Mouse (Mus musculus) limb, embryonic 11.5 days (tissue): ENCODE results near the gene Gm21173. TPM values are rescaled to one million over a fixed set of nuclear protein-coding genes. Genes with fewer than 3 reads are reported as not detected.
"Not testable (repeated sequence)": the region's sequence is repeated elsewhere in the genome, so short reads cannot be mapped to it uniquely, and the experiment has no call there.

Experiments used
- ATAC-seq: fragments of 200-750 bp; cut with Nextera tagmentation; 2 replicates; pipeline ENCODE4 v1.8.0; 2017; ENCODE audit warnings: low read depth; ENCODE audit not compliant: insufficient number of reproducible peaks, low FRiP score, low TSS enrichment
- DNase-seq: peaks from one replicate; pipeline ENCODE4 v3.0.0-alpha.2; 2015; ENCODE audit warnings: low spot score
- H3K27ac ChIP-seq: fragments of 300-500 bp; sonication (generic); replicated peaks from 2 replicates; pipeline ENCODE4 v1.5.1; 2014; ENCODE audit warnings: low read depth, mild to moderate bottlenecking, low read length
- H3K27me3 ChIP-seq: fragments of 300-500 bp; sonication (generic); 2 replicates; pipeline ENCODE4 v1.6.1; 2014; ENCODE audit warnings: mild to moderate bottlenecking, low read length, mixed read lengths; ENCODE audit not compliant: control insufficient read depth, insufficient read depth
- H3K36me3 ChIP-seq: fragments of 300-500 bp; sonication (generic); 2 replicates; pipeline ENCODE4 v1.6.1; 2014; ENCODE audit warnings: mild to moderate bottlenecking, low read length, moderate library complexity, mixed read lengths; ENCODE audit not compliant: control insufficient read depth, insufficient read depth
- H3K4me1 ChIP-seq: fragments of 300-500 bp; sonication (generic); 2 replicates; pipeline ENCODE4 v1.6.1; 2014; ENCODE audit warnings: low read length, mixed read lengths; ENCODE audit not compliant: control insufficient read depth, insufficient read depth
- H3K4me2 ChIP-seq: fragments of 300-500 bp; sonication (generic); 2 replicates; pipeline ENCODE4 v1.6.1; 2014; ENCODE audit warnings: low read depth, mild to moderate bottlenecking, moderate library complexity; ENCODE audit not compliant: severe bottlenecking
- H3K4me3 ChIP-seq: fragments of 300-500 bp; sonication (generic); 2 replicates; pipeline ENCODE4 v1.5.1; 2014; ENCODE audit warnings: low read depth, low read length
- H3K9ac ChIP-seq: fragments of 300-500 bp; sonication (generic); 2 replicates; pipeline ENCODE4 v1.6.1; 2014; ENCODE audit warnings: mild to moderate bottlenecking, low read length
- H3K9me3 ChIP-seq: fragments of 300-500 bp; sonication (generic); 2 replicates; pipeline ENCODE4 v1.6.1; 2016; ENCODE audit warnings: low read length; ENCODE audit not compliant: control insufficient read depth
- WGBS: fragments of 180-500 bp; shearing (Covaris S2); extraction: QIAGEN DNeasy Blood & Tissue Kit; methylation state at CpG from one replicate; pipeline ENCODE4 v1.1.7; 2014; 5-methylcytosine and 5-hydroxymethylcytosine counted together
- polyA plus RNA-seq: library from polyadenylated mRNA; unstranded; fragments of >200 nt; fragmentation: Nextera tagmentation; extraction: Ambion mirVana; gene quantifications from 2 replicates; pipeline ENCODE4 v1.2.1, GENCODE M21; 2014

Gm21173 gene
- polyA plus RNA-seq, result not detected in 2 replicates

- H3K36me3 ChIP-seq, H3K4me3 ChIP-seq, DNase-seq, H3K9me3 ChIP-seq, H3K27me3 ChIP-seq, H3K4me1 ChIP-seq, H3K27ac ChIP-seq, ATAC-seq, H3K9ac ChIP-seq, H3K4me2 ChIP-seq: not testable (repeated sequence)
- no CpG with 5 or more reads among the region's 5 CpGs for WGBS
These were observed at the start of gene Gm21173 for GRCm38 (mm10) chrY:76761300-76761699. Gene Gm21173, plus strand, starts transcription at chrY:76761600.
